Mouse (Mus musculus) splenic B cell, adult 2 months (primary cell): ENCODE measurements around the gene Nectin2.
A peak's percentile ranks its signal among the peaks of the same experiment; 100 is the strongest.

Experiments used
- DNase-seq: peaks from one replicate; pipeline ENCODE4 v3.0.0-alpha.2; 2011; ENCODE audit warnings: low read depth, low spot score
- H3K27me3 ChIP-seq: 2 replicates; pipeline ENCODE4 v1.6.1; 2012; ENCODE audit warnings: mild to moderate bottlenecking, low read length, moderate library complexity, mixed read lengths; ENCODE audit not compliant: control insufficient read depth, poor library complexity, insufficient read depth, severe bottlenecking
- H3K36me3 ChIP-seq: 2 replicates; pipeline ENCODE4 v1.6.1; 2012; ENCODE audit warnings: mild to moderate bottlenecking, low read length, moderate library complexity, mixed read lengths; ENCODE audit not compliant: control insufficient read depth, poor library complexity, insufficient read depth, severe bottlenecking

Gene Nectin2

GRCm38 (mm10) chr7:19755008-19755407, 4.7 kb upstream of the Nectin2 start:
- no peak for DNase-seq
- Histone ChIP-seq H3K27me3 (peaks cover 2% of the 10 kb centered on the region; the same call in 1 of the 2 replicates), H3K36me3 (no peaks in the 10 kb centered on the region)

- Histone ChIP-seq H3K27me3 (0 out of 2 replicates have a peak, but pooled peaks cover 2% of the 10 kb centered on the region), H3K36me3 (no peaks in the 10 kb centered on the region)
- DNase-seq = no peak
Measured at GRCm38 (mm10) chr7:19754065-19754464, 3.8 kb upstream of the Nectin2 start.

GRCm38 (mm10) chr7:19753587-19753986, 3.3 kb upstream of the Nectin2 start:
- Histone ChIP-seq H3K27me3 (0 out of 2 replicates have a peak, but pooled peaks cover 2% of the 10 kb centered on the region), H3K36me3 (no peaks in the 10 kb centered on the region)
- DNase-seq = no peak

GRCm38 (mm10) chr7:19752652-19753051, 2.4 kb upstream of the Nectin2 start:
- 0 out of 2 replicates have a peak, but pooled peaks cover 2% of the 10 kb centered on the region for H3K27me3 ChIP-seq
- DNase-seq = no peak

DNA sequence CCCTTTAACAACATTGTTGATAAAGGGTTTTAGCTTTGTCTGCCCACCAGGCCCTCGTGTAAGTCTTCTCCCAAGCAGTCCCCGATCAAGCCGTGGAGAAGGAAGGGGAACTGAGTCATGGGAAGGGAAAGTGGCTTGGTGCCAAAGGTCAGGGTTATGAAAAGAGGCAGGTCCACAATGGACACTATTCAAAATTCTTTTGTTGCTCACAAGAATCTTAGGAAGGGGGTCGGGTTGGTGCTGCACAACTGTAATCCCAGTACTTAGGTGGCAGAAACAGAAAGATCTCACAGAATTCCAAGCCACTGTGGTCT, 744 bp upstream of the Nectin2 start:
- Histone ChIP-seq H3K27me3 (0 out of 2 replicates have a peak, but pooled peaks cover 2% of the 10 kb centered on the region), H3K36me3 (no peaks in the 10 kb centered on the region)
- no peak for DNase-seq

More at GRCm38 (mm10) chr7:19752652-19753051, 2.4 kb upstream of the Nectin2 start:
- no peaks in the 10 kb centered on the region for H3K36me3 ChIP-seq

DNA sequence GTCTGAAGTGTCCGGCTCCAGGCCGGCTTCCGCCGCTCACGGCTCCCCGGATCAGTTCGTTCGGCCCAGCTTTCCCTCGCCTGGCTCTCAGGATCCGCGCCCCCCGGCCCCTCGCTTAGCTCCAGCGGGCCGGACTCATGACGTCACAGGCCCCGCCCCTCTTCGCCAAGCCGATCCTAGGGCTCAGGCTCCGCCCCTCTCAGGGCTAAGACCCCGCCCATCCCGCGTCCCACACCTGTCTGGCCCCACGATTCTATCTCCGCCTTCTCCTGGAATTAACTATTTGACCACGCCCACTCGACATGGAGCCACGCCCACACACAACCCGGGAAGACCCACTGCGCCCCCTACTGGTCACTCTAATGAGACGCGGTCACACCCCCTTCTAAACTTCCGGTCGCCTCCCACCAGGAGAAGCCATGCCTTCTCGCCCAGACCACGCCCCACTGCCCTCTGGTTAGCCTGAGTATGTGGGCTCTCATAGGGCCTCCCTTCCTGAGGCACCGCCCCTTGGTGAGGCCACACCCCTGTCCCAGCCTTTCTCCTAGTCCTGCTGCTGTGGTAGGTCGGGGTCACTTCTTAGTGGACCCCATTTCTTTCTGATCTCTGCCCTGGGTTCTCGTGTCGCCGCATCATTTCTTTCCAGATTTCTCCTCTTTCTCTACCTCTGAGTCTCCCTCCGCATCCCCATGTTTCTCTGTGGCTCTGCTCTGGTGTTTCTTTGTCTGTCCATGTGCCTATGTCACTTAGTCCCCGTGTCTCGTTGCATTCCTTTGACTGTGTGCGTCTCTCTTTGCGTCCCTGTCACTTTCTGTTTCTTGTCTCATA, 680 bp downstream of the Nectin2 start:
- Histone ChIP-seq H3K36me3 (no peaks in the 10 kb centered on the region), H3K27me3 (no peaks in the 10 kb centered on the region)
- peak; percentile 74 for DNase-seq

DNA sequence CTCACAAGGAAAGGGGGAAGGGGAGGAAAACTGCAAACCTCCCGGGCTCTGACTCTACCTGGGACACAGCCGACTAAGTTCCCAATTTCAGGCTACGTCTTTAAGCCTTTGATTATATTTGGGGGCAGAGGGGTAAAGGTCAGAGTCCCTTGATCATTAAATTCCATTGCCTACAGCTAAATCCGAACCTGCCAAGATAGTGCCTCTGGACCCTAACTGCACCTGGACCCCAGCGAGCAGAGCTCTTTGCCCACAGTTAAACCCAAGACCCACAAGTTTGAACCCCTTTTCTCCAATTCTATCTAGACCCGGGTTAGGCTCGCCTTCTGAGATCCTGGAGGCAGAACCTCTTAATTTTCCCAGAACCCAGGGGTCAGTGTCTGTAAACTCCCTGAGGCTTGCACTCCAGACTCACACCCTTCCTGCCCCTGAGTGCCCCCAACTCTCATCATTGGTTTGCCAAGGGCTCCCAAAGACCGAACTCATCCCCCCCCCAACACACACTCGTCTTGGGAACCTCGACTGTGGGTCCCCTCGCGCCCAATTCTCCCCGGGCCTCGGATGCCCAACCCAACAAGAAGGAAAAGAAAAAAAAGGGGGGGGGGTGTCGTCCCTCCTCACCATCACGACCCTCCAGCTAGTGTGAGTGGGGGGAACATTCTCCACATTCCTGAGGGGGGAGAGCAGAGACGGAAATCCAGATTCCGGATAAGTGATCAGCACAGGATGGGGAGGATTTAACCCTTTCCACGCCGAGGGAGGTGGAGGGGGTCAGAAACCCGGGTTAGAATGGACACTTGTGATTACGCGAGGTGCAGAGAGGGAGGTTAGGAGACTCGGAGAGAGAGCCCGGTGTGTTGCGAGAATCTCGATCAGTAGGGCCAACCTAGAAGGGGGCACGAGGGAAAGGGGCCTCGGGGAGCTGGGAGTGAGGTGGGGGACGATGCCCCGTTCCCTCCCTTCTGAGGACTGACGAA, 1.8 kb downstream of the Nectin2 start:
- Histone ChIP-seq H3K27me3 (no peaks in the 10 kb centered on the region), H3K36me3 (no peaks in the 10 kb centered on the region)
- peak; percentile 18 for DNase-seq

DNA sequence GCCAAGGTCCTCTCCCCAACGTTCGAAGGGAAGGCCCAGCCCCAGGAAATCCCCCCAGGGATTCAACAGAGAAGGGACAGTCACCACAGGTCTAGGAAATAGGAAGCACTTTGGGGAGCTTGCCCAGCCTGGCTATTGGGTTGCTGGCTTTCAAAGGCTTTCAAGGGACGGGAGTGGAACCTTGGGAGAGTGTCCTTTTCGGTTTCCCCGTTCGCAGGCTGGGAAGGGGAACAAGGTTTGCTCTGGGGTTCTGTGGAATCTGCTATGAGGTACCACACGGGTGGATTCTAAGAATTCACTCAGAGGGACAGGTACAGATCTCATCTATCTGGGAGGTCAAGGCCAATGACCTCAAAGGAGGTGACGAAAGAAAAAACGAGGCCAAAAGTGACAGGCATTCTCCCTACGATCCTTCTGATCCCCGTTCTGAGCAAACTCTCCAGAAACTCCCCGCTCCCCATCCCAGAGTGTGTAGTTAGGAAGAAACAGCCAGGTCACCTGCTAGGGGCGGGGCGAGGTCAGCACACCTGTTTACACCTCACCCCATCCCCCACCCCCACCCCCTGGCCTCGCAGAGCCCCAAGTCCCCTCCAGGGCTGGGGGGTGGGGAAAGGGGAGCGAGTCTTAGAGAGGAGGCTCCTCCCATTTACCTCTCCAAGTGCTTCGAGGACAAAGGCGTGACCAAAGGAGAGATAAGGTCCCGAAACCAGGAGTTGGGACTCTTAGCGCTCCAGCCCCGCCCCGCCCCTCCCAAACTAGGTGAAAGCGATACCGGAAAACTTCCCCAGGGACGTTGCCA, 2.7 kb downstream of the Nectin2 start:
- Histone ChIP-seq H3K27me3 (no peaks in the 10 kb centered on the region), H3K36me3 (no peaks in the 10 kb centered on the region)
- no peak for DNase-seq

DNA sequence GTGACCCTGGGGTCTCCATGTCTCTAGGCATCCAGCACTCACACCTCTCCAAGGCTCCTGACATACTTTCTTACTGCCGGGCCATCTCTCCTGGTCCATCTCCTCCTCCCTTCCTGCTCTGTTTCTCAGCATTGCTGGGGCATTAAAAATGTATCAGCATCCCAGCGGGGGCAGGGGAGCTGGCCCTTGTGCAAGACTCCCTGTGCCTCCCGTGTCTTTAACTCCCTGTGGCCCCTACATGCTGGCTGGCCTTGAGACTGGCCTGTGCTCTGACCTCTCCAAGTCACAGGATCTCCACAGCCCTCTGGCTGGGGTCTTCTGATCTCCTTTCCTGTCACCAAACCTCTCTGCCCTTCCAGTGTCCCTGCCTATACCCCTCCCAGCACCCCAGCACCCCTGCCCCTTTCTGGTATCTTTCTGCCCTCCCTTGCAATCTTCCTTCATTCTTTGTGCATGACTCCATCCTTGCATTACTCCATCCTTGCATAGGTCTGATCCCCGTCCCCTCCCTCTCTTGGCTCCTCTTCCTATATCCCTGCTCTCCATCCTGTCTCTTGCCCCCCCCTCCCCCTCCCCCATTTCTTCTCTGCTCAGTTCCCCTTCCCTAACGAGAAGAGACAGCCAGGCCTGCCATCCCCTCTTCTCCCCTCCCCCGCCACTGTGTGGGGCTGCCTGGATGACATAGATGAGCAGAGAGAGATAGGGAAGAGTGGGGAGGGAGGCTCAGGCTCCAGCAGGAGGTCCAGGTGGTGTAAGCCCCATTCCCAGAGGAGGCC, 3.7 kb downstream of the Nectin2 start:
- Histone ChIP-seq H3K36me3 (no peaks in the 10 kb centered on the region), H3K27me3 (no peaks in the 10 kb centered on the region)
- DNase-seq = no peak

DNA sequence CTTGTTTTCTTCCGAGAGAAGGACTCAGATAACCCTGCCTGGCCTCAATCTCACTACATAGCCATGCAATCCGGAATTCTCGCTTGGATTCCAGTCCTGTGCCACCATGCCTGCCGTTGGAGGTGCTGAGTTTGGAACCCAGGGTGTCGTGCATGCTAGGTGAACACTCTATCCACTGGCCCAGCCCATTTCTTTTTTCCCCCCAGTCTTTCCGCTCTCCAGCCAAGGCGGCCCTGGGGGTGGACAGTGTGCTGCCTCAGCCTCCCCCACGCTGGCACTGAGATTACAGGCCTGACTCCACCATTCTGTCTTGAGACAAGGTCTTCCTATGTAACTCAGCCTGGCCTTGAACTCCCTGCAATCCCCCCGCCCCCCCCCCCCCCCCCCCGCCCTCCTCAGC, 4.3 kb downstream of the Nectin2 start:
- no peaks in the 10 kb centered on the region for H3K27me3 ChIP-seq
- no peak for DNase-seq
- H3K36me3 ChIP-seq = no peaks in the 10 kb centered on the region

DNA sequence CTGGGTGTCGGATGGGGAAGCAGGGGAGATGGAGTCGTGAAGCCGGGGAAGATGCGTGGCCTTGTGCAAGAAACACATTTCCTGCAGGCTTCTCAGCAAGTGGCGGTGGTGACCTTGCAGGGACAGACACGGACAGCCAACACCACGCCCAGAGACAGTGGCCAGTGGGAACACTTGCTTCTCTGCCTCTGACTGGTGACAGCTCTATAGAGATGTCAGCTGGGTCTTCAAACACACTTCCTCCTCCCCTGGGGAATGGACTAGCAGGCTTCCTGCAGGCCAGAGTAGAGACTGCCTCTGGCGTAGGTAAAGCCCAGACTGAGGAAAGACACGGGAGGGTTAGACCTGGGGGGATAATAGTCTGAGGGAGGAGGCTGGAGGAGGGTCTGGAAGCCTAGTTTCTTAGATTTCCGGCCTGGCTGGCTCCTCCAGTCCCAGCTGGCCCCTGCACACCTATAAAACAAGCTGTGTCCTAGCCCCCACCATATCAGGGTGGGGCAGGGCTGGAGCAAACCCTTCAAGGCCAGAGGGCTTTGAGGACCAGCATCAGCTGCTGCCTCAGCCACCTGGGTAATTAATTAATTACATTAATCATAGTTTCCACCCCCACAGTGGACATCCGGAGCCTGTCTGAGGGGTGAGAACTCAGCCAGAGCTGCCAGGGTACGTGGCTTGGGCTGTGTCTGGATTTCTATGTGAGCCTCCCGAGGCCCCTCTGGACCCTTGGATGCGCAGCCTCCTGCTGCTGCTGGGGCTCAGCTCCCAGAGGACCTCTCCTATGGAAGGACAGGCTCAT, 5.5 kb downstream of the Nectin2 start:
- Histone ChIP-seq H3K36me3 (no peaks in the 10 kb centered on the region), H3K27me3 (no peaks in the 10 kb centered on the region)
- DNase-seq = no peak

GRCm38 (mm10) chr7:19743791-19744190, 6.5 kb downstream of the Nectin2 start:
- Histone ChIP-seq H3K27me3 (no peaks in the 10 kb centered on the region), H3K36me3 (no peaks in the 10 kb centered on the region)
- DNase-seq = no peak

GRCm38 (mm10) chr7:19742468-19742867, 7.8 kb downstream of the Nectin2 start:
- DNase-seq = no peak
- Histone ChIP-seq H3K27me3 (no peaks in the 10 kb centered on the region), H3K36me3 (no peaks in the 10 kb centered on the region)
